Mouse (Mus musculus): ENCODE results near the gene Slain2. TPM values are rescaled to one million over a fixed set of nuclear protein-coding genes. Genes with fewer than 3 reads are reported as not detected.

Slain2 gene
- total and polyA plus RNA-seq, 3 experiments, result 11.0 to 34.6 (median 27.5) TPM

GRCm38 (mm10) chr5:72939311-72939710 lies 25.2 kb downstream of the Slain2 start:
- H3K9ac ChIP-seq (ENCODE audit: insufficient read depth, low read depth), result no peak overlapping the region
- in situ Hi-C loops (cut with MboI; ENCODE audit: low pct_ligation_motif_present, low pct_unique_long_range_greater_than_20kb, low sequenced_read_pairs), result no loop called here
- dilution Hi-C loops (cut with MboI; ENCODE audit: extremely low pct_ligation_motif_present, extremely low pct_unique_long_range_greater_than_20kb, low sequenced_read_pairs), result no loop called here

GRCm38 (mm10) chr5:72940906-72941432 lies 26.9 kb downstream of the Slain2 start:
- no peak overlapping the region for H3K27ac ChIP-seq (ENCODE audit: insufficient read depth, low read depth)
- dilution Hi-C loops (cut with MboI; ENCODE audit: extremely low pct_ligation_motif_present, extremely low pct_unique_long_range_greater_than_20kb, low sequenced_read_pairs), result no loop called here
- H3K36me3 ChIP-seq (replicated peaks in 1 of 2; ENCODE audit: control insufficient read depth in 1 of 2, insufficient read depth in 1 of 2, low read length in 1 of 2), result peaks cover 0 to 23% of the 10 kb centered on the region in 2 experiments
- in situ Hi-C loops (cut with MboI; ENCODE audit: low pct_ligation_motif_present, low pct_unique_long_range_greater_than_20kb, low sequenced_read_pairs), result no loop called here
- no peak overlapping the region for H3K9ac ChIP-seq (ENCODE audit: insufficient read depth, low read depth)
- peaks cover 2 to 22% of the 10 kb centered on the region in 2 experiments; a peak in 2 of 4 replicates for H3K4me1 ChIP-seq (ENCODE audit: control insufficient read depth in 1 of 2, insufficient read depth in 2 of 2)
- no peak overlapping the region for H3K4me3 ChIP-seq (replicated peaks in 1 of 3; ENCODE audit: low read depth in 2 of 3, low read length in 2 of 3, poor library complexity in 1 of 3)
- no peaks in the 10 kb centered on the region for H3K9me3 ChIP-seq (replicated peaks; ENCODE audit: low read length)
- H3K4me2 ChIP-seq (ENCODE audit: insufficient read depth, low read depth, poor library complexity, severe bottlenecking), result no peak overlapping the region
- no peaks in the 10 kb centered on the region for H3K79me2 ChIP-seq (replicated peaks; ENCODE audit: control insufficient read depth, extremely low read depth, insufficient read depth, poor library complexity, severe bottlenecking)
- no peaks in the 10 kb centered on the region for H3K27me3 ChIP-seq (replicated peaks)
- no peak for DNase-seq (ENCODE audit: extremely low read depth)
- TF ChIP-seq RCOR1 (conservative IDR thresholded peaks at IDR 0.05; ENCODE audit: low read depth, low read length) (no peak), E2F4 (IDR thresholded peaks at IDR 0.05; ENCODE audit: insufficient replicate concordance, low read depth, low read length) (no peak), MAZ (IDR thresholded peaks at IDR 0.05; ENCODE audit: low read depth, low read length) (no peak), SIN3A (IDR thresholded peaks at IDR 0.05; ENCODE audit: low read length) (no peak), ELF1 (IDR thresholded peaks at IDR 0.05; ENCODE audit: low read depth, low read length) (no peak), TCF12 (IDR thresholded peaks at IDR 0.05; ENCODE audit: low read depth, low read length) (no peak)

More at GRCm38 (mm10) chr5:72939311-72939710, 25.2 kb downstream of the Slain2 start:
- H3K79me2 ChIP-seq (replicated peaks; ENCODE audit: control insufficient read depth, extremely low read depth, insufficient read depth, poor library complexity, severe bottlenecking), result no peaks in the 10 kb centered on the region
- peaks cover 0 to 18% of the 10 kb centered on the region in 2 experiments for H3K36me3 ChIP-seq (replicated peaks in 1 of 2; ENCODE audit: control insufficient read depth in 1 of 2, insufficient read depth in 1 of 2, low read length in 1 of 2)
- no peaks in the 10 kb centered on the region for H3K27me3 ChIP-seq (replicated peaks)
- no peak overlapping the region for H3K4me2 ChIP-seq (ENCODE audit: insufficient read depth, low read depth, poor library complexity, severe bottlenecking)
- H3K4me3 ChIP-seq (replicated peaks in 1 of 3; ENCODE audit: low read depth in 2 of 3, low read length in 2 of 3, poor library complexity in 1 of 3), result no peak overlapping the region
- TF ChIP-seq BHLHE40 (IDR thresholded peaks at IDR 0.05; ENCODE audit: low read depth, low read length), result no peak
- TF ChIP-seq NELFE (IDR thresholded peaks at IDR 0.05; ENCODE audit: low read depth, low read length), result no peak
- no peak for TF ChIP-seq MAFK (IDR thresholded peaks at IDR 0.05; ENCODE audit: insufficient replicate concordance, low read length)
- TF ChIP-seq KAT2A (IDR thresholded peaks at IDR 0.05; ENCODE audit: insufficient replicate concordance, low read length), result no peak
- no peak for TF ChIP-seq POLR2A (IDR thresholded peaks at IDR 0.05; ENCODE audit: low read depth, low read length)
- no peak for TF ChIP-seq POLR2AphosphoS2 (IDR thresholded peaks at IDR 0.05; ENCODE audit: low read depth, low read length)
- TF ChIP-seq UBTF (IDR thresholded peaks at IDR 0.05; ENCODE audit: low read depth, low read length), result no peak
- no peak for TF ChIP-seq IRF4 (IDR thresholded peaks at IDR 0.05; ENCODE audit: low read depth, low read length)
- no peak for TF ChIP-seq ZMIZ1 (IDR thresholded peaks at IDR 0.05; ENCODE audit: low read depth, low read length)
- TF ChIP-seq ZKSCAN1 (IDR thresholded peaks at IDR 0.05; ENCODE audit: borderline replicate concordance, low read depth, low read length), result no peak
- no peak for TF ChIP-seq CHD1 (IDR thresholded peaks at IDR 0.05; ENCODE audit: low read depth, low read length)
- TF ChIP-seq TCF12 (IDR thresholded peaks at IDR 0.05; ENCODE audit: low read depth, low read length), result no peak
- no peak for TF ChIP-seq SIN3A (IDR thresholded peaks at IDR 0.05; ENCODE audit: low read length)
- no peak for TF ChIP-seq MXI1 (IDR thresholded peaks at IDR 0.05; ENCODE audit: low read depth, low read length)
- TF ChIP-seq SMC3 (IDR thresholded peaks at IDR 0.05; ENCODE audit: low read depth, low read length), result no peak
- no peak for TF ChIP-seq CHD2 (IDR thresholded peaks at IDR 0.05; ENCODE audit: low read length)
- H3K27ac ChIP-seq (ENCODE audit: insufficient read depth, low read depth), result no peak overlapping the region
- no peak for DNase-seq (ENCODE audit: extremely low read depth)
- no peaks in the 10 kb centered on the region for H3K9me3 ChIP-seq (replicated peaks; ENCODE audit: low read length)
- peaks cover 2 to 22% of the 10 kb centered on the region in 2 experiments; a peak in 2 of 4 replicates for H3K4me1 ChIP-seq (ENCODE audit: control insufficient read depth in 1 of 2, insufficient read depth in 2 of 2)
